Mouse (Mus musculus) spleen, adult 2 months (tissue): ENCODE results near the gene Paf1. TPM values are rescaled to one million over a fixed set of nuclear protein-coding genes. Genes with fewer than 3 reads are reported as not detected.
A peak's percentile ranks its signal among the peaks of the same experiment; 100 is the strongest.

Experiments
- DNase-seq, 2 experiments: peaks; one replicate each; pipeline versions ENCODE4 v3.0.0 to v3.0.0-alpha.2; 2012 to 2021; ENCODE audit warnings: low spot score in 2 of 2, low read depth in 1 of 2
- H3K27ac ChIP-seq: fragments of 200-500 bp; 2 replicates; pipeline ENCODE4 v1.5.1; 2012; ENCODE audit warnings: low read length, inconsistent platforms; ENCODE audit not compliant: insufficient read depth
- H3K27me3 ChIP-seq: fragments of 200-500 bp; 2 replicates; pipeline ENCODE4 v1.6.1; 2012; ENCODE audit warnings: mild to moderate bottlenecking, moderate library complexity, low read length, inconsistent platforms; ENCODE audit not compliant: control insufficient read depth, insufficient read depth
- H3K36me3 ChIP-seq: fragments of 200-500 bp; 2 replicates; pipeline ENCODE4 v1.6.1; 2012; ENCODE audit warnings: mild to moderate bottlenecking, low read length, inconsistent platforms; ENCODE audit not compliant: control insufficient read depth, insufficient read depth
- H3K4me1 ChIP-seq: fragments of 200-500 bp; 2 replicates; pipeline ENCODE4 v1.6.1; 2011; ENCODE audit warnings: inconsistent platforms; ENCODE audit not compliant: control insufficient read depth, insufficient read depth, insufficient read length
- H3K4me3 ChIP-seq: fragments of 200-500 bp; 2 replicates; pipeline ENCODE4 v1.5.1; 2011; ENCODE audit warnings: mild to moderate bottlenecking, inconsistent platforms; ENCODE audit not compliant: insufficient read depth, insufficient read length; ENCODE audit errors: extremely low read depth
- CTCF ChIP-seq: fragments of 200-500 bp; IDR thresholded peaks from 2 replicates; pipeline ENCODE4 v1.5.1; 2011; ENCODE audit warnings: mild to moderate bottlenecking, inconsistent platforms; ENCODE audit not compliant: insufficient read depth, insufficient read length, insufficient replicate concordance; ENCODE audit errors: extremely low read depth
- POLR2A ChIP-seq: fragments of 200-500 bp; IDR thresholded peaks from 2 replicates; pipeline ENCODE4 v1.6.1; 2011; ENCODE audit warnings: low read depth, low read length, inconsistent platforms
- WGBS: fragments of 180-500 bp; shearing (Covaris S2); methylation state at CpG from one replicate; pipeline ENCODE4 v1.1.7; 2018; 5-methylcytosine and 5-hydroxymethylcytosine counted together
- polyA plus RNA-seq: library from polyadenylated mRNA; depleted of rRNA; stranded (reverse); fragments of >200 nt; gene quantifications from 2 replicates; pipeline ENCODE4 v1.2.3, GENCODE M21; 2012

Paf1 gene
- polyA plus RNA-seq, 1 experiment = 88.6 TPM

- peaks cover 9% of the 10 kb centered on the region for H3K4me1 ChIP-seq
- no peaks in the 10 kb centered on the region for H3K27me3 ChIP-seq
- 6% methylated on average over 30 of the region's 30 CpGs for whole genome bisulfite sequencing
- H3K27ac ChIP-seq = peak overlapping the region; percentile 91
- DNase-seq = peak; percentile 80 to 81
- peak overlapping the region; percentile 45 for H3K4me3 ChIP-seq
- TF ChIP-seq CTCF (no peak), POLR2A (peak; percentile 86)
- H3K36me3 ChIP-seq = peaks cover 16% of the 10 kb centered on the region
These were observed 16.6 kb upstream of the Paf1 start for GRCm38 (mm10) chr7:28376011-28376771.

GRCm38 (mm10) chr7:28377190-28378065 lies 15.3 kb upstream of the Paf1 start:
- peaks cover 16% of the 10 kb centered on the region for H3K36me3 ChIP-seq
- WGBS = 16% methylated on average over 18 of the region's 18 CpGs
- H3K4me3 ChIP-seq = peak overlapping the region; percentile 74
- DNase-seq = peak in 1 of 2 experiments; percentile 12
- H3K27ac ChIP-seq = peak overlapping the region; percentile 97
- TF ChIP-seq POLR2A = no peak
- no peak for TF ChIP-seq CTCF
- peaks cover 12% of the 10 kb centered on the region for H3K4me1 ChIP-seq
- no peaks in the 10 kb centered on the region for H3K27me3 ChIP-seq

GRCm38 (mm10) chr7:28378066-28378690 lies 14.6 kb upstream of the Paf1 start:
- Histone ChIP-seq H3K27me3 (no peaks in the 10 kb centered on the region), H3K27ac (peak overlapping the region; percentile 97), H3K4me3 (peak overlapping the region; percentile 74), H3K4me1 (peaks cover 16% of the 10 kb centered on the region), H3K36me3 (peaks cover 16% of the 10 kb centered on the region)
- WGBS = under 1% methylated on average over 32 of the region's 32 CpGs
- DNase-seq = peak; percentile 53 to 76
- no peak for TF ChIP-seq POLR2A
- no peak for TF ChIP-seq CTCF

- H3K4me1 ChIP-seq = peaks cover 18% of the 10 kb centered on the region
- H3K27me3 ChIP-seq = no peaks in the 10 kb centered on the region
- peak; percentile 93 to 96 for DNase-seq
- peak overlapping the region; percentile 74 for H3K4me3 ChIP-seq
- peak overlapping the region; percentile 98 for H3K27ac ChIP-seq
- WGBS = under 1% methylated on average over 53 of the region's 53 CpGs
- H3K36me3 ChIP-seq = peaks cover 16% of the 10 kb centered on the region
- no peak for TF ChIP-seq CTCF
- TF ChIP-seq POLR2A = peak; percentile 100
These were observed 13.7 kb upstream of the Paf1 start for GRCm38 (mm10) chr7:28378769-28379651.

GRCm38 (mm10) chr7:28380237-28381016 lies 12.3 kb upstream of the Paf1 start, which contains the start of gene Zfp36:
TSS of gene Zfp36 (minus strand) at chr7:28380253.
- Histone ChIP-seq H3K4me1 (peaks cover 26% of the 10 kb centered on the region), H3K4me3 (peak within 1 kb of the TSS; percentile 74), H3K27ac (peak within 1 kb of the TSS; percentile 99), H3K36me3 (peaks cover 16% of the 10 kb centered on the region), H3K27me3 (no peaks in the 10 kb centered on the region)
- no peak for DNase-seq
- WGBS = 11% methylated on average over 17 of the region's 17 CpGs
- TF ChIP-seq POLR2A (no peak), CTCF (no peak)
